Mouse (Mus musculus) bone marrow, adult 2 months (tissue): ENCODE measurements at regions not wholly inside any gene's neighbourhood (a gene's known extent, or its start where the extent isn't known, plus 50 kb on each side); places are given as distances from the start of the nearest gene placed in this dataset.

ENCODE experiments used
- CTCF ChIP-seq: fragments of 200-500 bp; IDR thresholded peaks from 2 replicates; pipeline ENCODE4 v1.5.1; 2011; ENCODE audit warnings: low read length, control low read depth; ENCODE audit not compliant: control insufficient read depth, insufficient read depth
- POLR2A ChIP-seq: fragments of 200-500 bp; IDR thresholded peaks from 2 replicates; pipeline ENCODE4 v1.6.1; 2011; ENCODE audit warnings: low read depth, mild to moderate bottlenecking, control low read depth, low read length, borderline replicate concordance; ENCODE audit not compliant: control insufficient read depth

DNA sequence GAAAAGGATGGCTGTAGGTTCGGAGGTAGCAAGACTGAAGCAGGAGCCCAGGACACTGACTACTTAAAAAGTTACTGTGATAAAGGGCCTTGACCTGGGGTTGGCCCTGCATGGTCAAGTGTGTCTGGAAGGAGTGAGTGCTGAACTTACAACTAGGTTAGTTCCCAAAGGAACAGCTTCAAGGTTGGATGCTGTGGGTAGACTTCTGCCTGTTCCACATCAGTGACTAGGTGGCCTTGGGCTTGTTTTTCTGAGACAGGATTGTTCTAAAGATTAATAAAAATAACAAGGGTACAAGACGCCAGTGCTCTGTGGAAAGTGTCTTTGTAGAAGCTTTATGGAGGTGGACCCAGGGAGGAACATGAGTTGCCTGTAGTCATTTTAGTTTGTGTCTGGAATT lies 108.5 kb downstream of the Cpeb2 start:
- TF ChIP-seq CTCF (no peak), POLR2A (no peak)
